Mouse (Mus musculus) liver, postnatal 0 days (tissue): ENCODE results near the gene Gm10272.

Experiments used
- CTCF ChIP-seq: sonication (generic); IDR thresholded peaks from 2 replicates; pipeline ENCODE4 v1.5.1; 2016; ENCODE audit warnings: antibody characterized with exemption, low read depth
- EP300 ChIP-seq: IDR thresholded peaks from 2 replicates; pipeline ENCODE4 v1.6.1; 2016; ENCODE audit warnings: antibody characterized with exemption, low read depth, mild to moderate bottlenecking

DNA sequence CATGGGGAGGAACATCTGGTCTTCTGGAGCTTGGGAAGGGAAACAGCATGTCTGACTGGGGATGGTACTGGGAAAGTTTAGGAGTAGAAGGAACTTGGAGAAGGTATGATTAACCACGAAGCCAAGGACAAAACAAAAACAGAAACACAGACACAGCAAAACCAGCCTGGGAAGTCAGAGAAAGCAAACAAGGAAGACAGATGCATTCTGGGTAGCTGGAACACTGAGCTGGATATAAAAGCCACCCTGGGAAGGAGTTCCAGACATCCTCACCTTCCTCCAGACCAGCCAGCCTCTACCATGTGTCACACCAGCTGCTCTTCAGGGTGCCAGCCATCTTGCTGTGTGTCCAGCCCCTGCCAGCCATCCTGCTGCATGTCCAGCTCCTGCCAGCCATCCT is 9.1 kb downstream of the Gm10272 start, which contains the start of gene Gm10142:
- TF ChIP-seq CTCF = no peak
- TF ChIP-seq EP300 = no peak
